Mouse (Mus musculus) C2C12 (cell line): ENCODE measurements around the gene Nfix. TPM values are rescaled to one million over a fixed set of nuclear protein-coding genes. Genes with fewer than 3 reads are reported as not detected.

Source experiments
- H3K27me3 ChIP-seq: one replicate; pipeline ENCODE4 v1.6.1; 2011; ENCODE audit not compliant: control insufficient read depth, insufficient read depth, insufficient read length
- H3K36me3 ChIP-seq: one replicate; pipeline ENCODE4 v1.6.1; 2011; ENCODE audit not compliant: control insufficient read depth, insufficient read depth
- H3K4me3 ChIP-seq: one replicate; pipeline ENCODE4 v1.5.1; 2011; ENCODE audit warnings: mild to moderate bottlenecking, control low read depth; ENCODE audit not compliant: poor library complexity, insufficient read depth, severe bottlenecking
- H3K79me2 ChIP-seq: one replicate; pipeline ENCODE4 v1.6.1; 2011; ENCODE audit not compliant: control insufficient read depth, insufficient read depth
- H3K79me3 ChIP-seq: one replicate; pipeline ENCODE4 v1.6.1; 2011; ENCODE audit warnings: low read depth, control low read depth
- H3ac ChIP-seq: one replicate; pipeline ENCODE3; 2011; ENCODE audit warnings: low read depth; ENCODE audit not compliant: control insufficient read depth, insufficient read length
- CEBPB ChIP-seq: IDR thresholded peaks from one replicate; pipeline ENCODE4 v1.6.1; 2011; ENCODE audit warnings: low read depth, mild to moderate bottlenecking, control low read depth, moderate library complexity
- CTCF ChIP-seq: IDR thresholded peaks from one replicate; pipeline ENCODE4 v1.5.1; 2011; ENCODE audit not compliant: control insufficient read depth, insufficient read depth, insufficient read length
- FOSL1 ChIP-seq: IDR thresholded peaks from one replicate; pipeline ENCODE4 v1.8.0; 2011; ENCODE audit warnings: mild to moderate bottlenecking, low read length; ENCODE audit not compliant: poor library complexity, insufficient read depth, severe bottlenecking
- MAX ChIP-seq: IDR thresholded peaks from one replicate; pipeline ENCODE4 v1.6.1; 2011; ENCODE audit warnings: mild to moderate bottlenecking, control low read depth
- MYOD1 ChIP-seq: IDR thresholded peaks from one replicate; pipeline ENCODE4 v1.6.1; 2011; ENCODE audit warnings: low read depth; ENCODE audit not compliant: control insufficient read depth, insufficient read length
- MYOG ChIP-seq: IDR thresholded peaks from one replicate; pipeline ENCODE4 v1.6.1; 2011; ENCODE audit not compliant: control insufficient read depth, insufficient read length; ENCODE audit errors: extremely low read depth
- USF1 ChIP-seq: IDR thresholded peaks from one replicate; pipeline ENCODE4 v1.6.1; 2011; ENCODE audit warnings: low read depth, mild to moderate bottlenecking, control low read depth, moderate library complexity
- polyA plus RNA-seq: library from polyadenylated mRNA; unstranded; fragments of >200 nt; fragmentation: generic; extraction: Trizol; gene quantifications from one replicate; pipeline ENCODE4 v1.2.1, GENCODE M21; 2012; ENCODE audit warnings: missing spikeins

Gene Nfix
- polyA plus RNA-seq, 1 experiment: 50.7 TPM

GRCm38 (mm10) chr8:84707267-84707883 lies 92.8 kb downstream of the Nfix start:
- no peak for TF ChIP-seq MYOD1
- no peak for TF ChIP-seq CEBPB
- Histone ChIP-seq H3ac (no peak overlapping the region), H3K4me3 (no peak overlapping the region), H3K27me3 (no peaks in the 10 kb centered on the region), H3K79me3 (no peaks in the 10 kb centered on the region), H3K36me3 (peaks cover 32% of the 10 kb centered on the region), H3K79me2 (no peaks in the 10 kb centered on the region)

GRCm38 (mm10) chr8:84706610-84707266 lies 93.4 kb downstream of the Nfix start:
- TF ChIP-seq CEBPB (no peak), MYOD1 (no peak), CTCF (no peak), USF1 (no peak), MAX (no peak), MYOG (no peak), FOSL1 (no peak)
- Histone ChIP-seq H3K79me2 (no peaks in the 10 kb centered on the region), H3K79me3 (no peaks in the 10 kb centered on the region), H3ac (no peak overlapping the region), H3K4me3 (no peak overlapping the region), H3K36me3 (peaks cover 32% of the 10 kb centered on the region), H3K27me3 (no peaks in the 10 kb centered on the region)

DNA sequence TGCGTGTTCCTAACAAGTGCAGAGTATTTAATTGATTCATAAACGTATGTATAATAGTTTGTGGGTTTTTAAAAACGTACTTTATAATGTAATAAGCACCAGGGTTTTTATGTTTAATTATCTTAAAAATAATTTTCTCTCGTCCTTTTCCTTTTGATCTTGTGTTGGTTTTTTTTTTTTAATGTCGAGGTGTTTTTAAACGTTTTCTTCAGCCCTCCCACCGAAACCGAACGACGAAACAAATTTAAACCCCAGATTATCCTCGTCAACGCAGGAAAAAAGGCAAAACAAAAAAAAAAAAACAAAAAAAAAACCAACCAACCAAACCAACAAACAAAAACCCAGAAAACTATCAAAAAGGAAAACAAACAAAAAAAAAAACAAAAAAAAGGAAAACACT lies 94.2 kb downstream of the Nfix start:
- Histone ChIP-seq H3ac (no peak overlapping the region), H3K27me3 (no peaks in the 10 kb centered on the region), H3K79me2 (no peaks in the 10 kb centered on the region), H3K79me3 (no peaks in the 10 kb centered on the region), H3K36me3 (peaks cover 27% of the 10 kb centered on the region), H3K4me3 (no peak overlapping the region)
- TF ChIP-seq USF1: no peak
- no peak for TF ChIP-seq CEBPB
- TF ChIP-seq FOSL1: no peak
- no peak for TF ChIP-seq MYOG
- no peak for TF ChIP-seq MAX
- TF ChIP-seq MYOD1: no peak
- no peak for TF ChIP-seq CTCF

GRCm38 (mm10) chr8:84704867-84705831 lies 95.0 kb downstream of the Nfix start:
- no peak for TF ChIP-seq CEBPB
- no peak for TF ChIP-seq FOSL1
- TF ChIP-seq MYOG: no peak
- no peak for TF ChIP-seq MAX
- no peak for TF ChIP-seq USF1
- TF ChIP-seq CTCF: no peak
- TF ChIP-seq MYOD1: no peak
- H3K4me3 ChIP-seq: no peak overlapping the region
- H3K27me3 ChIP-seq: no peaks in the 10 kb centered on the region
- H3K79me2 ChIP-seq: no peaks in the 10 kb centered on the region
- no peak overlapping the region for H3ac ChIP-seq
- H3K36me3 ChIP-seq: peaks cover 24% of the 10 kb centered on the region
- H3K79me3 ChIP-seq: no peaks in the 10 kb centered on the region

DNA sequence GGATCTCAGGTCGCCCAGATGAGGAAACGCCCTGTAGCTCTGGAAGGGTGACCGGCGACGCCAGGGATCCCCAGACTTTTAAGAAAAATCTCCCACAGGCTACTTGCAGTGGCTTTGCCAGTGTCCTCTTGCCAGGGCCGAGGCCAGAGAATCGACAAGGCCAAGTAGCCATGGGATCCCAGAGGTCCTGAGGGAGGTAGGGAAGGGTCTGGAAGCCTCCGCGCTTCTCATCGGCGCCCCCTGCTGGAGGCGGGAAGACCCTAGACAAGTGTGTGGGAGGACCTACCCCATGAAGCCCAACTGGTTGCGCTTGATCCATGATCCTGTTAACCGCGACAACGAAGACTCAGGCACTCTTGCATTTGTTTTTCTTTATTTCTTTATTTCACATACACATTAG lies 95.8 kb downstream of the Nfix start:
- Histone ChIP-seq H3K4me3 (no peak overlapping the region), H3K27me3 (no peaks in the 10 kb centered on the region), H3K79me3 (no peaks in the 10 kb centered on the region), H3K36me3 (peaks cover 27% of the 10 kb centered on the region), H3K79me2 (no peaks in the 10 kb centered on the region), H3ac (no peak overlapping the region)
- TF ChIP-seq FOSL1 (no peak), MYOD1 (no peak), MAX (no peak), CEBPB (no peak), MYOG (no peak), USF1 (no peak), CTCF (no peak)
